Mouse (Mus musculus): ENCODE data around the gene Heca.

- TF ChIP-seq EP300 (IDR thresholded peaks at IDR 0.05; ENCODE audit: insufficient read depth, low read depth, low read length) = no peak
- TF ChIP-seq CTCF (IDR thresholded peaks at IDR 0.05; ENCODE audit: low read depth, low read length) = no peak
These were observed 87.0 kb downstream of the Heca start for GRCm38 (mm10) chr10:17860701-17861480.

All from ES-Bruce4 (cell line).